Mouse (Mus musculus) right cerebral cortex, adult 18-20 months (tissue): ENCODE measurements around the gene Aass.
"Not testable (repeated sequence)": the region's sequence is repeated elsewhere in the genome, so short reads cannot be mapped to it uniquely, and the experiment has no call there.

Experiments
- DNase-seq: peaks from one replicate; pipeline ENCODE4 v3.0.0; 2022; ENCODE audit warnings: mixed read lengths

The Aass gene

DNA sequence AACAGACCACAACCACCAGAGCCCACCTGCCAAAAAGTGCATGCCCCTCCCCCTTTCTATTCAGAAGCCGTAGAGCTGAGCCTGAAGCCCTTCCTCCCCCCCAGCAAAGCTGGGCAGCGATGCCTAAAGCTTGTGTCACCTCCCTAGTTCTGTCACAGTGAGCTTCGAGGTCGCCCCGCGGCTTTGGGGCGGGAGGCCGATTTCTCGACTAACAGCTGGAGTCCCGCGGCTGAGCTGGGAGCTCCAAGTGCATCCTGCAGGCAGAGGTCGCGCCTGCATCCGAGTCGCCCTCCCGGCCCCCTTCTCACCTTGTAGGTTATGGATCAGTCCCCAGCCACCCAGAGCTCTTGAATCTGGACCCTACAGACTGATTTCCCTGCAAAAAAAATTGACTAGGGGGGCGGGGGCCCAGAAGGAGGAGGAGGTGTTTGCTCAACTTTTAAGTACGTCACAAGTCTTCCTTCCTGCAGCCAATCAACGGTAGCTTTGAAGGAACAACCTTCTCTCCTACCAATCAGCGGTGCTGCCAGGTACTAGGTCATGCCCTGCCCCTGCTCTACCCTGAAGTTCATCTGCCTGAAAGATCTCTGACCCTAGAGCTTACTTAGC is at the start of gene Aass:
Aass (minus strand) TSS at position 414 of the 609 bp plus-strand sequence.
- DNase-seq, result peak; percentile 9

DNA sequence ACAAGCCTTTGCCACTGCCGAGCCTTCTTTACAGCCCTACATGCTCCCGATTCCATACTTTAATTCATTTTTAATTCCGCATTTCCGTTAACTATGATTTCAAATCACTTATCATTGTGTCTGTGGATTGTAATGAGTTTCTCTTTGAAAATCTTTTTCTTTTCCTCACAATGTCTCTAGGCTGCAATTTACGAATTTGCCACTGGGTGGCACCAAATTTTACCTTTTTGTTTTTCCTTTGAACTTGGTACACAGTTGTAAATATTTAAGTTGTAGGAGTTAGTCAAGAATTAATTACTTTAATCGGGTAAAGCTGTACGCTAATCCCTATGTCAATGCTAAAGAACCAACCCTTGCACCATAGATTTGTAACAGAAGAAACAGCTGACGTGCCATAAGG is 47.3 kb upstream of the Aass start:
- DNase-seq, result peak; percentile 19

DNA sequence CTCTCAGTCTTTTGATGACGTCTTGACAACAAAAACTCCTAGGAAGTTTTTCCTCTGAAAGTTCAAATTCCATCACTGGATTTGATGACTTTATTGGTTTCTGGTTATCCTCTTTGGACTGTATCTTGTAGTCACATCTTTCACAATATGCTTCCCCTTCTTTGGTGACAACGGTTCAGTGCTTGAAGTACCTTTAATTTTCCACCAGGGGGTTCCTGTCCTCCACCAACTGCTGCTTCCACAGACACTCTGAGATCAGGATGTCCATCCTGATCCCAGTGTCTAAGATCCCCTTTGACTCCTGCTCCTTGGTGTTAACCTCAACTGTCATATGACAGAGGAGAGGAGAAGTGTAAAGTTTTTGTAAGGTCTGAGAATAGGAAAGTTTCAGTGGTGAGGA is 31.0 kb upstream of the Aass start:
- not testable (repeated sequence) for DNase-seq

DNA sequence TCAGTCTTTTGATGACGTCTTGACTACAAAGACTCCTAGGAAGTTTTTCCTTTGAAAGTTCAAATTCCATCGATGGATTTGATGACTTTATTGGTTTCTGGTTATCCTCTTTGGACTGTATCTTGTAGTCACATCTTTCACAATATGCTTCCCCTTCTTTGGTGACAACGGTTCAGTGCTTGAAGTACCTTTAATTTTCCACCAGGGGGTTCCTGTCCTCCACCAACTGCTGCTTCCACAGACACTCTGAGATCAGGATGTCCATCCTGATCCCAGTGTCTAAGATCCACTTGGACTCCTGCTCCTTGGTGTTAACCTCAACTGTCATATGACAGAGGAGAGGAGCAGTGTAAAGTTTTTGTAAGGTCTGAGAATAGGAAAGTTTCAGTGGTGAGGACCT is 23.6 kb upstream of the Aass start:
- DNase-seq, result not testable (repeated sequence)

DNA sequence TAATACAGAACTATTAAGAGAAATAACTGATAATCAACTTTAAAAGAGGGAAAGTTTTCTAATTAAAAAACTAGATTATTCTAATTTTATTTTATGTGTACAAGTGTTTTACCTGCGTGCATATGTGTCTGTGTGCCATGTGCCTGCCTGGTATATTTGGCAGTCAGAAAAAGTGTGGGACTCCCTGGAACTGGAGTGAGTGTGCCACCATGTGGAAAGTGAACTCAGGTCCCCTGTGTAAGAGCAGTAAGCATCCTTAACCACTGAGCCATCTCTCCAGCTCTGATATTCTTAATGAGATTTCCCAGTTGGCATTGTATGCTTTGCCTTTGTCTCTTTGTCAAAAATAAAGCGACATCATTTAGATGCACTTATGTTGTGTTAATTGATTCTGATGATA is 20.3 kb upstream of the Aass start:
- DNase-seq, result no peak

DNA sequence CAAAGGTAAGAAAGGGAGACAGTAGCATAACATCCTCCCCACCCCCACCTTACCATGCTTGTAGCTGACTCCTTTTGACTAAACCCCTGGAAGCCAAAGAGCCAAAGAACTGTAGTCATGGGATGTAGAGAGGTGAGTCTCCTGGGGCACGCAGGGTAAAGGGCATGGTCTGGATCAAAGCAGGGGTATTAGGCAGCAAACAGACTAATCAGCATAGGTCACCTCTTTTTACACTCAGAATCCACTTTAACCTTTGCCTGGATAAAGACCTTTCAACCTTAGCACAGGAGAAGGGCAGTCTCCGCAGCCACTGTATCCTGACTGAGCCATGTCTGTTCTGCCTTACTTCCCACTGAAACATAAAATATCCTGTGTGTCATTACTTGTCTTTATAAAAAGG is 14.4 kb upstream of the Aass start:
- no peak for DNase-seq

DNA sequence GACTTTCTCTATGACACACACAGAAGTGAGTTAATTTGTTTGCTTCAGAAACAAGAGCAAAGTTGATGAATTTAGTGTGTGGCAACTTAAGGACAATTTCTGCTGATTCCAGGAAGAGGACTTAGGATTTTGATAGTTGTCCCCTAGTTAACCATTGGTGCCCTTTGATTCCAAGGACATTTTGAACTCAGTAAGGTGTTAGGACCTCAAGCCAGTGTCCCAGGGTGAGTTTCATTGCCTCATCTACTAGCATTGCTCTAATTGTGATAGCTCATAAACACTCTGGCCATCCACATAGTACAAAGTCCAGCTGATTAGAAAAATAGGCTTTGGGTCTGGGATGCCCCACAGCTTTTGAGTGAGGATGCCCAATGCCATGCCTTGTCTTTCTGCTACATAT is 11.2 kb upstream of the Aass start:
- no peak for DNase-seq

DNA sequence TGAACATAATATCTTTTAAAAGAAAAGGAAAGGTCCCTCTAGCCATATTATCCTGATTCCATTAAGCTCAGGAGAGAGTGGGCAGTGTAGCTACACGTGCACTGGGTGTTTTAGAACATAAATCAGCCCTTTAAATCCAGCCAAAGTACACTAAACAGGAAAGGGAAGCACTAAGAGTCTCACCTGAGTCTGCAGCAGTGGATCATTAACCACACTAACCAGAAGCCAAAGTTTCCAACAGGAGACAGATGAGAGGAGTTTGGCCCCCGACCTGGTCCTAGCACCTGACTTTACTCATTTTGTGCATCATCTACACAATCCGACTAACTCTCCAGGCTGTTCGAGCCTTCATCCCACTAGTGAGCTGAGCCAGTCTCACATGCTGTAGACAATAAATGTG is 1.8 kb downstream of the Aass start:
- no peak for DNase-seq

DNA sequence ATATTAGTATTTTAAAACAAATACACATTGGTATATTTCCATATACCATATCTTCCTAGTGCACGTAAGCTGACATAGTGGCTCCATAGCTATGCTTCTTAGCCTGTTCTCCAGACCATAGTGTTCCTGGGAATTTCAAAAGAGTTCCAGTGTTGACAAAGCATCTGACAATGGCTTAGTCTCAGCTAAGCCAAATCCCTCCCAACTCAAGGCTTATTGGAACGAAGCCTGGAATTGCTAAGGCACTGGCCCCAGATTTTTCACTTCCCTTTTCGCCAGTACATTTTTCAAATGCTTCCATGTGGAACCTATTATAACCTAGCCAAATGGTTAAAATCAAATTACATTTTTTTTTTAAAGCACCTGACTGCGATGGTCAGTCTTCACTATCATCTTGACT is 3.6 kb downstream of the Aass start:
- DNase-seq, result peak; percentile 1

DNA sequence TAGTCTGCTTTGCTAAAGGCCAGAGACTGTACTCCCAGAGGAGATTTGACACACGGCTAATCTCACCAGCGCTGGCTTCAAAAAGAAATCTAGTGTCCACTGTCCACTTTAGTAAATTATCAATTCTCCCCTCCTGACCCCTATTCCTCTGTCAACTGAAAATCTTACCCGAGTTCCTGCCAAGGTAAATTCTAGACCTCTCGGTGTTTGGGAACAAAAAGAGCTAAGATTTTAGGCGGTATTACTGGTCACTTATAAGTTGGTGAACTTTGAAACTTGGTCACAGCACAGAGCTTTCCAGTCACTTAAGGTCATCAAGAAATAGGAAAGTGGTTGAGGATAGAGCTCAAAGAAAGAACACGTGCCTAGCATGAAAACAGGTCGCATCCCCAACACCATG is 6.1 kb downstream of the Aass start:
- DNase-seq, result no peak

DNA sequence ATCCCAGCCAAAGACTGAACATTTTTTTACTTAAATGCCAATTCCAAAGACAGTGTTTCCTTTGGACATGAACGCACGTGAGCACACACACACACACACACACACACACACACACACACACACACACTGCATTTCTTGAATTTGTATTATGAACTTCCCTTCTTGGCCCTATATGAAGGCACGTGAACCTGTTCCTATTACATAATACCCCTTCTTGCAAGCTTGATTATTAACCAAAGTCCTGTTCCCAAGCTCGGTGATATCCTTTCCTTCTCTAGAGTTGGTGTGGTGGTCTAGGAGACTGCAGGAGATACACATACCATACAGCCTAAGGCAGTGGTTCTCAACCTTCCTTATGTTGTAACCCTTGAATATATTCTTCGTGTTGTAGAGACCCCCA is 7.0 kb downstream of the Aass start:
- no peak for DNase-seq

DNA sequence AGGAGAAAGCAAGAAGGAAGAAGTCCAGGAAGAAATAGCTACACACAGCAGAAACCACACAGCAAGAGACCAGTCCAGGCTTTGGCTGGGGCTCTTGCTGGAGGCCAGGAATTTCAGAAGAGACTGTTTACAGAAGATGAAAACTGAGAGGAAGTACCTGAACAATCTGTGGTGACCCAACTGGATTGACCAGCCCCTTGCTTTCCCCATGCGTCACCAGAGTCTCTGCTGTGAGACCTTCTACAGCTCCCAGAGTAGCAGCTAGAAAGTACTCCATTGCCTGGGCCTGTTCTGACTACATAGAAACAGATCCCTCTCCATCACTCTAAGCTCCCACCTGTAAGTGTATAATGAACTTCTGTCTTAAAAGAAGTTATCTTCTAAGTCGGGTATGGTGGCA is 8.0 kb downstream of the Aass start:
- no peak for DNase-seq

DNA sequence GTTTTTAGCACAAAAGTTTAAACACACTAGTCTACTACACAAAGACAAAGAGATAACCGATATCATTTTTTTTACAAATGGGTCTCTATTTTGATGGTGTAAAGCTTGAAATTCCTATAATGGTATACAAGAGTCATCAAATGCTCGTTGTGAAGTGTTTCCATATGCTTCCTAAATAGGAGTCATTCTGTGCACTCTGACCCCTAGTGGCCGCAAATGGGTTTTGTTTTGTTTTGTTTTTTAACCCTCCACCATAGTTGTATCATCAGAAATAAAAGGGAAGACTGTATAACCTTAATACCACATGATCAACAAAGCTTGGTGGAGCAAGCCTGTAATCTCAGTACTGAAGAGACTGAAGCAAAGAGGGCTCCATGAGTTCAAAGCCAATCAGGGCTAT is 9.9 kb downstream of the Aass start:
- DNase-seq, result no peak

DNA sequence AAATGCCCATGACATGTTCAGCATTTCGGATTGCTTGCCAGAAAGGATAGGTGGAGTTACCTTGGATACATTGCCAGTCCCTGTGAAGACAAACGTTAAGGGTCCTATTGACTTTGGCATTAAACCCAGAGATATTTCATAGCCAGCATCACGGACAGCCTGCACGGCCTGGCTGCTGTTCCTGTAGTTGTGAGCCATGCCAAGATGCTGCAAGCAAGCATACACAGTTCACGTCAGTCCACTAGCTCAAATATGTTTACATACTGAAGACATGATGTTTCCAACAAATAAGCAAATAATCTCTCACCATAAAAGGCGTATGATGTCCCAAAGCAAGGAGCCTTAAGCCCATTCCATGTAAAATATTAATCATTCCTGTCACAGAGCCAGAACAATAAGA is 18.0 kb downstream of the Aass start:
- no peak for DNase-seq

DNA sequence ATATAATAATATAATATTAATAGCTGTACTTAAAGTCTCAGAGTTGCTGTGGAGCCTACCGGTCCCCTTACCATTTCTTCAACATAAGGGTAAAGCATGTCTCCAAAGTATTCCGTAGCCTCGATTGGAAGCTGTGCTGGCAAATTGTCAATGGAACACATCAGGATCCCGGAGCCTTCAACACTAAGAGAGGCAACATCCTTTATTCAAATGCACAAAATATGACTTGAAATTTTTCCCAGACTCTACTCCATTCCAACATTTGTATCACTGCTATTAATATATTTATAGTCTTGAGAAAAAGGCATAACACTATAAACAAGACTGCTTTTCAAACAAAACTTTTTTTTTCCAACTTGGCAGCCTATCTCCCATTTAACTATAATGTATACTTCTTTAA is 25.7 kb downstream of the Aass start:
- no peak for DNase-seq

DNA sequence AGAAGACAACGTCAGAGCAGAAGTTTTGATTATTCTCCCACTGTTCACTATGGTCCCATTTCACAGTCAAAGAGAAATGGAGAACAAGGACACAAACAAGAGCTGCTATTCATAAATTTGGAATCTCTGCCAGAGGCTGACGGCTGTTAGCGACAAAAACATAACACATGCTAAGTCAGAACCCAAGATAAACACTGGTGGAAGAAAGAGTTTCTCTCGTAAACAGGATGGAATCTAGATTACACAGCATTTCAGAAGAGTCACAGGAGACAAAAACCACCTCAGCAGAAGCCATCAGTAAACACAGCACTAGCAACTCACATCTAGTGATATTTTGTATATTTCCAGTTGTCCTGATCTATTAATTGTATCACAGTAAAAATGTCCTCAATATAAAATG is 26.4 kb downstream of the Aass start:
- no peak for DNase-seq

DNA sequence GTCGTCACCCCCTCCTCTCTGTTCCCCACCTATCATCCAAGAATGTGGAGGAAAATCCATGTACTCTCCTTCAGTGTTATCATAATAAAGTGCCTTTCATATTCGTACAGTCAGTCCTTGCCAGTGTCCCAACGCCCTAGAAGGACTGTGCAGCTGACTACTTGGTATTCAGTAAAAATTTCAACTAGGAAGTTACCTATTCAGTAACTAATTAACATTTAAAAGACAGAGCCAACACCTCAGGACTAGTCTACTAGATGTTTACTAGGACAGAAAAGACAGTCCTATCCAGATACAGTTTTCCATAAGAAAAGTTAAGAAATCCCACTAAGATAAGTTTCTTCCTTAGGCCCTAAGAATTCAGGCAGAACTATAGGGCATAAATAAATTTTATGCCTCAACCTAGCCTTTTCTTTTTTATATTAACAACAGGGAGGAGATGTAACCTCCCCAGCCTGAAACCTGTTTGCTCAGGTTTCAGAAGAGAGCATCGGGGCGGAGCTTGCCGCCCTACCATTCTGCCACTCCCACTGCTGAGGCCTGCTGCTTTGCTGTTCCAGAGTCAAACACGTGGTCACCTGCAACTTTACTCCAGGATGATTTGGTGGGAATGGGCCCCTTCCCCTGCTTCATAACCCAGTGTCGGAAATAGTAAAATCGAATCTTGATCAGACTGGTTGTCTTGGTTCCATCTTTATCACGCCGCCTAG is 42.3 kb downstream of the Aass start:
- DNase-seq, result not testable (repeated sequence)

DNA sequence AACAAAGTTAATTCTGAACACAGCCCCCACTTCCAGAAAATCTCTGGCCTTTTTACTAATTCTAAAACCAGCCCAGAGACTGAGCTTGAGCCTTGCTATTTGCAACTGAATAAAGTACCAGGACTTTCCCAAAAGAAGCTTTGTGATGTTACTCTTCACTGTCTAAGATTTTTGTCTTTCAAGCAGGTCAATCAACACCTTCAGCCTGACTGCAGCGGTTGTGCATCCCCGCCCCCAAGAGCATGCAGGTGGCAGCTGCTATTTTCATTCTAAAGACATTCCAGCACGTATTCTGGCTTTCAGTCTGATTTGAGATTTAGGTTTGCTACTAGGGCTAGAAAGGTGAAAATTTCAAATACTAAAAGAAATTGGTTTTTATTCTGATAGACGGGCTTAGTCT is 43.5 kb downstream of the Aass start:
- not testable (repeated sequence) for DNase-seq

DNA sequence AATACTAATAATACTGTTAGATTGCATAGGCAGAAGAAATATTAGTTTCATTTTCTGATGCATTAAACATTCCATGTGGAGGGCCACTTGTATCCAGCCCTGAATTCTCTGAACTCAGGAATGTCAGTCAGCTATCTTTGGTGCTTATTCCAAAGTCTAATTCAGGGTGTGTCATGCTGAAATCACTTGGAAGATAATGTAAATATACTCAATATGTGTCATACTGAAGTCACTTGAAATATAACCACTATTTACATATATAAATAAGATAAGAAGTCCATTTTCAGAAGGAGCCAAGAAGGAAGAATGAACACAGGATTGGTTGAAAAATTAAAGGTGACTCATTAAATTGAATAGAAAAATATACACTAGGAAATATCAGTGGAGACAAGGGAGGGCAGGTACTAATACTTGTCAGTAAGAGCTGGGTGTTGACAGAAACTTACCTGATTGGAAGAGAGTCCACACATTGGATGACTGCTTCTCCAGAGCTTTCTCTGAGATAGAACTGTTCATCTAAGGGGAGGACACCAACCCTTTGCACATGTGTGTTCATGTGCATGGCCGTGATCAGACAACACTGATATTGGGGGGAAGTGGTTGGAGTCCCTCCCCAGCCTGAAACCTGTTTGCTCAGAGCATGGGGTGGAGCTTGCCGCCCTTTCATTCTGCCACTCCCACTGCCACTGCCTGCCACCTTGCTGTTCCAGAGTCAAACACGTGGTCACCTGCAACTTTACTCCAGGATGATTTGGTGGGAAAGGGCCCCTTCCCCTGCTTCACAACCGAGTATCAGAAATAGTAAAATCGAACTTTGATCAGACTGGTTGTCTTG is 48.0 kb downstream of the Aass start:
- DNase-seq, result no peak

DNA sequence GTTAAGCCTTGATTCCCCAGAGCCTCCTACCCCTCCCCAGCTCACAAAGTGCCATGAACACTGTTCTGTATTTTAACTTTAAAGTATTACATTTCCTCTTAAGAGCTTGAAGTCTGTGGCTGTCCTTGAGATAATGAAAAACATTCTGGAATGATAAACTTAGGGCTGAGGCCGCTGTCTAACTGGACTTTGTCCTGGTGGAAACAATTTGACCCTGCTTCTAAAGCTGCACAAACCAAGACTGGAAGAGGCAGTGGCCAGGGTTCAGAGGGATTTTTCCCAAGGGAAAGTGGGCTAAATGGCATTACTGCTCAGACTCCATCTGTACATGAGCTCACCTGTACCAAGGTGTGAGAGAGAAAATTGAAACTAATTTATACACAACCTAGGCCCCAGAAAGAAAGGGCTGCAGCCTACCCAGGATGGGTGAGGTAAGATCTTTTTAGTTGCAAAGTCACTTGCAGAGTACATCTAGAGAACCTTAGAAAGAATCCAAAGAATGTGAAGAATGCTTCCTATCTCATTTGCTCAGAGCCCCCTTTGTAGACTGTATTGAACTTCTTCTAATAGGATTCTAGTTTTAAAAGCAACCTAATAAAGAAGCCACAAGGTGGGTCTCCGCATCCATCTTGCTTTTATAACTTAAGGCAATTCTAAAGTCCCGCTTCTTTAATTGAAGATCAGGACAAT is 52.6 kb downstream of the Aass start:
- no peak for DNase-seq

DNA sequence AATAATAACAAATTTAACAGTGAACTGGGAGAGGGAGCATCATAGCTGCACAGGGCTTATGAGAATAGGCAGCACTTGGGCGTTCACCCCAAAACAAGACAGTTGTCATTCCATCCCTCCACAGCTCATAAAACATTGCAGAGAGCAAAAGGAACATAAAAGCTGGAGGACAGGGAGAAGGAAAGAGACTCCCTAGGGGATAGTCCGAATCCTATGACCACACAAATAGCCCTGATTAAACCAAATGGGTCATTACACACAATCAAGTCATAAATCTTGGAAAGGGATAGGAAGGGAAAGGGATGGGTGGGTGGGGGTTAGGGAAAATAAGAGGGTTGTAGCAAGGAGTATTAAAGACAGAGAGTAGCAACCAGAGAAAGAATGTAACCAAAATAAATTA is 54.5 kb downstream of the Aass start:
- no peak for DNase-seq

DNA sequence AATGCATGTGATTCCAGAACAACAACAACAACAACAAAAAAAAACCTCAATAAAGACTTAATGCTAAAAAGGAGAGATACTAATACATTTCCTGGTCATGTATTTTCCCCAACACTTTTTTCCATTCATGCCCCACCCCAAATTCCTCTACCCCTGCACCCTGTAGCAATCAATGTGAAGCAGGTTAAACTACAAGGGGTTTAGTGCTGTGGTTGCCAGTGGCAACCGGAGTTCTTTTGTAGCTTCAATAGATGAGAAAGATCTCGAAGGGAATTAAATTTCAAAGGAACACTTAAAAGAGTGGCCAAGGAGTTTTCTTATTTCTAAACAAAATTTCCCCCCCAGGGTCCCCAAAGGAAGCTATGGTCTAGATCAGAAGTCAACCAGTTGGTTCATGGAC is 56.7 kb downstream of the Aass start:
- no peak for DNase-seq

DNA sequence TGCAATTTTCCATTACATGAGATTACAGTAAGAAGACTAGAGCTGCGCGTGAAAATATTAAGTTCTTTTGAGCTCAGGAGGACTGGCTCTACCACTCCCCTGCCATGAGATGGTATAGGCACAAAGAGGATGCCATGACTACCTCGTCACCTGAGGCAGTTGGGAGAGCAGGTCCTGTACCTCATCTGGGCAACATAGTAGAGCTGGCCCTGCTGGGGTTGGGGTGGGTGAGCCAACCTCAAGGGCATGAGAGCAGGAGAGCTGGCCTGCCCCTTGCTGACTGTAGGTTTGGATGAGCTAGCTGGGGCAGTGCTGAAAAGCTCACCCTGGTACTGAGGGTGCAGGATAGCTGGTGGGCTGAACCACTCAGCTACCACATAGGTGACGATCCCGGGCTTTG is 77.1 kb downstream of the Aass start:
- no peak for DNase-seq

DNA sequence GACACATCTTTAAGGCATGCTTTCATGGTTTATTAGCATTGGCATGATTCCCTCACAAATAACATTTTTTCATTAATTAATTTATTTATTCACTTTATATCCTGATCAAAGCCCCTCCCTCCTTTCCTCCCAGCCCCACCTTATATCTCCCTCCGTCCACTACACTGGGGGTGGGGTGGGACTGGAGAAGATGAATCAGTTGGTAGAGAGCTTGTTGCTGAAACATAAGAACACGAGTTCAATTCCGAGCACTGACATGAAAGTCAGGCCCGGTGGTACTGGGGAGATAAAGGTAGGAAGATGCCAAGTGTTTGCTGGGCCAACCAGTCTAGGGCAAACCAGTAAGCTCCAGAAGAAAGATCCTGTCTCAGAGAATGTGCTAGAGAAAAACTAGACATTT is 84.0 kb downstream of the Aass start:
- DNase-seq, result no peak
